Comparison of ENCODE assay signal across 17 mouse cellular contexts in the genomic region with DNA sequence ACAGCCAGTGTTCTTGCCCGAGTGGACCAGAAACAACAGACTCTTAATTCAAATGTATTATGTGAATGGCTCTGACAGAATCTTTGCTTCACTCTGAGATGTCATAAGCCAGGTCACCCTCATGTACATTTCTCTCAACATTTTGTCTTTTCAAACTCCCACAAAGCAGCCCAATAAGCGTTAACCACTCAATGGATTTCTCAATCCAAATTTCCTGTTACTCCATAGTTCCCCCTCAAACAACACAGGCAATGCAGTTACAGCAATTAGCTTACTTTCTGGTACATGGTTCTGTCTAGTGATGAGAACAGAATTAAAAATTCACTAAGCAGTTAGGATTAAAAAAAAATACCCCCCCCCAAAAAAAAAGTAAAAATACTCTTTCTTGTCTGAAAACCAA.
"Had no signal": no experiment of that assay in that cellular context is flagged by ENCODE, and none has a peak within 500 bp of the region (broad histone marks: within the 10 kb centered on the region; RNA-seq: fewer than 3 reads in every experiment).

No protein-coding gene starts in this region.

- DNase-seq: left cerebral cortex, postnatal 4 days; liver; liver, embryonic 13.5 days; liver, postnatal 0 days; lung, adult 18-20 months; lung, adult 2 months; lung, embryonic 14.5 days; lung, postnatal 10 days; lung, postnatal 14 days; lung, postnatal 36 days; lung, postnatal 4 days; midbrain, embryonic 14.5 days had no signal

- ATAC-seq: liver, embryonic 12.5 days; liver, postnatal 0 days; lung, postnatal 0 days; midbrain, embryonic 13.5 days; midbrain, embryonic 15.5 days; midbrain, embryonic 16.5 days had no signal
